Mouse (Mus musculus) thymus, postnatal 0 days (tissue): Measurements from ENCODE around the gene Exosc8. TPM values are rescaled to one million over a fixed set of nuclear protein-coding genes. Genes with fewer than 3 reads are reported as not detected.

Experiments used
- DNase-seq: peaks from one replicate; pipeline ENCODE4 v3.0.0-alpha.2; 2015; ENCODE audit warnings: low spot score
- polyA plus RNA-seq: library from polyadenylated mRNA; unstranded; fragments of >200 nt; fragmentation: Nextera tagmentation; extraction: Ambion mirVana; gene quantifications from 2 replicates; pipeline ENCODE4 v1.2.1, GENCODE M21; 2015

Gene Exosc8
- polyA plus RNA-seq, 1 experiment from 2014 or later: 139 TPM

- no peak for DNase-seq
These were observed 53.6 kb downstream of the Exosc8 start for GRCm38 (mm10) chr3:54681310-54682204.

Other genes starting within 250 kb of the Exosc8 start
- 78.6 and 85.1 TPM in 2 replicates for gene Supt20, start 42.6 kb downstream of the Exosc8 start, polyA plus RNA-seq
- 0.22 TPM in 1 of 2 replicates, not detected in the other for gene Gm21958, start 21.0 kb downstream of the Exosc8 start, polyA plus RNA-seq
- 78.3 and 82.8 TPM in 2 replicates for gene Alg5, start 146 bp upstream of the Exosc8 start, polyA plus RNA-seq
- gene Smad9, start 20.2 kb upstream of the Exosc8 start, polyA plus RNA-seq: 0.26 TPM in 2 replicates
- 52.0 and 52.2 TPM in 2 replicates for gene Rfxap, start 72.4 kb upstream of the Exosc8 start, polyA plus RNA-seq
- gene Sertm1, start 180.5 kb upstream of the Exosc8 start, polyA plus RNA-seq: not detected in 2 replicates